Mouse (Mus musculus) testis, postnatal 14 days (tissue): ENCODE measurements around the gene Polr2b.

ENCODE experiments used
- DNase-seq: peaks from one replicate; pipeline ENCODE4 v3.0.0; 2021; ENCODE audit warnings: low spot score

Polr2b gene

DNA sequence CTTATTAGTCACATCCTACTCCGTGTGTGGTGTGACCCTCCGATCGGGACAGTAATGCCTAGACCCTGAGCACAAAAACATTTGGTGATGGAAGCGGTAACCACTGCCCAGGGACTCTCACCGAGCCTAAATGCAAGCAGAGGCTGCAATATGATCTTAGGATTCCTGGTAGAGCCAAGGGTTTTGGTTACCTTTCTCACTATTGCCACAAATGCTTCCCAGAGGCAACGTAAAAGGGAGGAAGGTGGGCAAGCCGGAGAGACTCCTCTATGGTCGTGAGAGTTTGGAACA lies 77.4 kb downstream of the Polr2b start:
- no peak for DNase-seq

DNA sequence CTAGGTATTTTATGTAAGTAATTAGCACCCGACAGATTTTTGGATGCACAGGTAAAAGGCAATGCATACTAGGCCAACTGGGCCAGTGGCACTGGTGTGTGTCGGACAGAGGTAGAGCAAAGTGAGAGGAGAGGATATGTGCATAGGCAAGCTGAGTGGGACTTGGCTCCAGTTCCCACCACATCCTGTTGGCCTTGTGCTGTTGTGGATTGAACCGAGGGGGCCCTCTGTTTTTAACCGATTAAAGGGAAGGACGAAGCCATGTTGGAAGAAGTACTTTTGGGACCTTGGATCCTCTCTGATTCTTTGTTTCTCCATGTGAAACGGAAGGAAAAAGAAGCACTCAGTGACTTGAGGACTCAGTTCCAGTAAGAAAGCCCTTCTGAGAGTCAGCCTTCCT lies 78.4 kb downstream of the Polr2b start:
- DNase-seq = no peak

DNA sequence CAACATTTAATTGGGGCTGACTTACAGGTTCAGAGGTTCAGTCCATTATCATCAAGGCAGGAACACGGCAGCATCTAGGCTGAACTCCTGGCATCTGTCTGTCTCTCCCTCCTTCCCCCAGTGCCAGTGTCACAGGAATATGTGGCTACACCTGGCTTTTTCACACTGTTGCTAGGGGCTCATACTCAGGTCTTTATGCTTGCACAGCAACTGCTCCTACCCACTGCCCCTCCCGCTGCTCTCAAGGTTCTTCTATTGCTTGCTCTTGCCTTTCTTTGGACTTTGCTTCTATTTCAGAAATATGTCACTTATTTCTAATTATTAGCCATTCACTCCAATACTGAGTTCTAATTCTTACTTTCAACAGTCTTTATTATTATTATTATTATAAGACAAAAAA lies 80.3 kb downstream of the Polr2b start:
- no peak for DNase-seq

GRCm38 (mm10) chr5:77393094-77393619 lies 83.2 kb downstream of the Polr2b start:
- no peak for DNase-seq

GRCm38 (mm10) chr5:77393990-77394618 lies 84.2 kb downstream of the Polr2b start:
- no peak for DNase-seq

GRCm38 (mm10) chr5:77398285-77399057 lies 88.5 kb downstream of the Polr2b start:
- no peak for DNase-seq
